Mouse (Mus musculus) erythroblast, adult 5-6 weeks (primary cell): Measurements from ENCODE around the gene Ccdc92. TPM values are rescaled to one million over a fixed set of nuclear protein-coding genes. Genes with fewer than 3 reads are reported as not detected.

ENCODE experiments used
- ATAC-seq: replicated peaks from 2 replicates; pipeline ENCODE4 v1.8.0; 2016; ENCODE audit warnings: moderate number of reproducible peaks, mild to moderate bottlenecking, moderate TSS enrichment, inconsistent platforms; ENCODE audit not compliant: poor library complexity, low FRiP score, severe bottlenecking
- total RNA-seq, 2 experiments: library from RNA; stranded (forward) in 1 of 2; stranded (reverse) in 1 of 2; fragments of 150-400 nt in 1 of 2; fragments of 200-764, 138-1000 nt in 1 of 2; gene quantifications; 2 replicates each; pipeline versions ENCODE4 v1.2.3 to v1.2.4; 2015 to 2017; ENCODE audit warnings: low replicate concordance in 2 of 2

Gene Ccdc92
- total RNA-seq, 2 experiments from 2014 or later, result not detected

DNA sequence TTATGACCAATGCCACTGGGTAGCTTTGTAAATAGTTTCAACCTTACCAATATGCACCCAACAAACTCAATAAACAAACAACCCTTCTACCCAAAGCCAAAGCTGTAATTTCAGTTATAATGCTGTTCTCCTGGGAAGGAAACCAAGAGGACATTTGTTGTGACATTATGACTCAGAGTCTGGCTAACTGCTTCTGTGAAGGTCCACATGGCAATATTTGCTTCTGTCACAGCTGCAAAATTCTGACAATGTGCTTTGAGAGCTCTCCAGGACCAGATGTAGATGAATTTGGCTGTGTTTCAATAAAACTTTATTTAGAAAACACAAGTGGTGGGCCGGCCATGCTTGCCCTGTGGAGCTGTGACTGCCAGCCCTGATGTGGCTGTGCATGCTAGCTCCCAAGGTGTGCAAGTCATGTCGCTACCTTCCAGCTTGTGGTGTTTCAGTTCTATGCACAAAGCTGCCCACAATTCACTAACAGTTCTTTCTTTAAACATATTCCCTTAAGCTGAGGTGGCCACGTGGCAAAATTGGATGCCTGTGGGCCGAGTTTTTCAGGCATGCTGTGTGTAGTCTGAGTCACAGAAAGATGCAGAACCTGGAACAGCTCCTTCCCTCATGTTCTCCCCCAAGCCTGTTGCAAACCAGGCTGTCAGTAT is 52.4 kb downstream of the Ccdc92 start:
- ATAC-seq, result no peak

GRCm38 (mm10) chr5:124792112-124792511 is 70.1 kb downstream of the Ccdc92 start:
- ATAC-seq, result no peak

DNA sequence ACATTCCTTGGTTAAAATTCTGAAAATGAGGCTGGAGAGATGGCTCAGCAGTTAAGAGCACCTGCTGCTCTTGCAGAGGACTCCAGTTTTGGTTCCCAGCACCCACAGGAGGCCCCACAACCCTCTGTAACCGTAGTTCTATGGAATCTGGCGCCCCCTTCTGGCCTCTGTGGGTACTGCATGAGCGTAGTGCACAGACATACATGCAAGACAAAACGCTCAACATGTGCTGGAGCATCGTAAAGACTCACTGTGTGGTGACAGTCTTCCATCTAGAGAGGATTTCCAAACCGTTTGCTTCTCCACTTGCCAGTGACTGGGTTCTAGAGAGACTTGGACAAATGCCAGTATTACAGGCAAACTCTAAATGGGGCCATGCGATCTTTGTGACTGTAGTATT is 76.6 kb downstream of the Ccdc92 start:
- ATAC-seq, result no peak

Other genes starting within 250 kb of the Ccdc92 start
- gene Atp6v0a2, start 233.8 kb downstream of the Ccdc92 start, total RNA-seq (2015; ENCODE audit: low replicate concordance), result 6.1 and 7.3 TPM in 2 replicates
- 3.3 and 6.6 TPM in 2 replicates for gene Atp6v0a2, start 233.8 kb downstream of the Ccdc92 start, total RNA-seq (2017; ENCODE audit: low replicate concordance)
- 2.9 TPM in 1 of 2 replicates, not detected in the other for gene Dnah10, start 137.3 kb downstream of the Ccdc92 start, total RNA-seq (2015; ENCODE audit: low replicate concordance)
- under 0.01 TPM in 1 of 2 replicates, not detected in the other for gene Dnah10, start 137.3 kb downstream of the Ccdc92 start, total RNA-seq (2017; ENCODE audit: low replicate concordance)
- gene Zfp664, start 267 bp upstream of the Ccdc92 start, total RNA-seq (2015; ENCODE audit: low replicate concordance), result 3.3 and 3.8 TPM in 2 replicates
- 5.0 and 7.9 TPM in 2 replicates for gene Zfp664, start 267 bp upstream of the Ccdc92 start, total RNA-seq (2017; ENCODE audit: low replicate concordance)
- not detected in 2 replicates for gene Rflna, start 140.8 kb upstream of the Ccdc92 start, total RNA-seq (2015; ENCODE audit: low replicate concordance)
- gene Rflna, start 140.8 kb upstream of the Ccdc92 start, total RNA-seq (2017; ENCODE audit: low replicate concordance), result not detected in 2 replicates